Mouse (Mus musculus): ENCODE measurements around the gene Cks1b.

DNA sequence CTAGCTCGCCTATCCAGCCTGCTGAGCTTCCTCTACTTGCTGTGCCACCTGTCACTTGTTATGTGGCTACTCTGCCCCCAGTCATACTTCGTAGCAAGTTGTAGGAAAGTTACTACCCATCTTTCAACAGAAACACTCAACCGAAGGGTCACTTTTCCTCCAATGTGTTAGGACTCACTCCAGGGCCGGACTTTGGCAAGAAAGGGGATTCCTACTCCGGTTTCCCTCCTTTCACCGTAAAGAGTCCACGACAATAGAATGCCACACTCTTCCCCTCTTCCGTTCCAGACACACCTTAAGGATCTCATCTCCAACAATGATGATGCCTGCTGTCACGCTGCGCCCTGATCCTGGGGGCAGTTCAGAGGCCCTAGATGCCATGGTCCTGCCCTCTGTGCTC is 7.3 kb downstream of the Cks1b start:
- TF ChIP-seq POLR2A (IDR thresholded peaks at IDR 0.05; ENCODE audit: insufficient read depth, low read depth, low read length): no peak
- no peak for TF ChIP-seq CTCF (IDR thresholded peaks at IDR 0.05; ENCODE audit: insufficient read depth, low read depth, low read length)
